Mouse (Mus musculus) inflammation-experienced regulatory T-cells, adult 16 weeks (primary cell): Measurements from ENCODE around the gene Ccdc169. TPM values are rescaled to one million over a fixed set of nuclear protein-coding genes. Genes with fewer than 3 reads are reported as not detected.

Experiments
- polyA plus RNA-seq: library from polyadenylated mRNA; unstranded; fragments of 100-300 nt; shearing (Covaris generic); gene quantifications from one replicate; pipeline ENCODE4 v1.2.1, GENCODE M21; 2017

The Ccdc169 gene
- 0.20 TPM for polyA plus RNA-seq

GRCm38 (mm10) chr3:55137039-55137438 lies at the start of gene Ccdc169:
TSS of gene Ccdc169 (plus strand) at chr3:55137339.

GRCm38 (mm10) chr3:55111935-55112709 lies 25.0 kb upstream of the Ccdc169 start, which contains the start of gene Spg20:
TSS of gene Spg20 (plus strand) at chr3:55112108.

GRCm38 (mm10) chr3:55181766-55182165 lies 44.6 kb downstream of the Ccdc169 start, which contains the start of gene Sohlh2:
TSS of gene Sohlh2 (plus strand) at chr3:55182028.

Other genes with a start within 250 kb of the Ccdc169 start
- not detected for gene Sertm1, start 221.5 kb upstream of the Ccdc169 start, polyA plus RNA-seq
- gene Ccna1, start 81.8 kb upstream of the Ccdc169 start, polyA plus RNA-seq, result not detected
- gene Spg20, start 25.2 kb upstream of the Ccdc169 start, polyA plus RNA-seq, result 33.1 TPM
- gene Sohlh2, start 44.7 kb downstream of the Ccdc169 start, polyA plus RNA-seq, result not detected
- 0.35 TPM for gene Dclk1, start 105.0 kb downstream of the Ccdc169 start, polyA plus RNA-seq